Mouse (Mus musculus) bone marrow macrophage, adult 2 months (primary cell): ENCODE results near the gene Nup107. TPM values are rescaled to one million over a fixed set of nuclear protein-coding genes. Genes with fewer than 3 reads are reported as not detected.

Source experiments
- H3K27ac ChIP-seq: 2 replicates; pipeline ENCODE4 v1.5.1; 2012; ENCODE audit warnings: low read depth, low read length; ENCODE audit not compliant: insufficient read depth
- H3K4me1 ChIP-seq: 2 replicates; pipeline ENCODE4 v1.6.1; 2012; ENCODE audit warnings: low read length; ENCODE audit not compliant: control insufficient read depth, insufficient read depth
- H3K4me3 ChIP-seq: 2 replicates; pipeline ENCODE4 v1.5.1; 2012; ENCODE audit warnings: mild to moderate bottlenecking, low read length, moderate library complexity; ENCODE audit not compliant: insufficient read depth
- CTCF ChIP-seq: IDR thresholded peaks from 2 replicates; pipeline ENCODE4 v1.5.1; 2012; ENCODE audit warnings: low read depth, mild to moderate bottlenecking, low read length, moderate library complexity
- POLR2A ChIP-seq: IDR thresholded peaks from 2 replicates; pipeline ENCODE4 v1.6.1; 2012; ENCODE audit warnings: mild to moderate bottlenecking, low read depth, low read length, borderline replicate concordance
- polyA plus RNA-seq: library from polyadenylated mRNA; stranded (reverse); fragments of >200 nt; gene quantifications from 2 replicates; pipeline ENCODE4 v1.2.4, GENCODE M21; 2012; ENCODE audit not compliant: missing spikeins, insufficient read depth, insufficient read length

The Nup107 gene
- polyA plus RNA-seq, 1 experiment = 18.9 TPM

DNA sequence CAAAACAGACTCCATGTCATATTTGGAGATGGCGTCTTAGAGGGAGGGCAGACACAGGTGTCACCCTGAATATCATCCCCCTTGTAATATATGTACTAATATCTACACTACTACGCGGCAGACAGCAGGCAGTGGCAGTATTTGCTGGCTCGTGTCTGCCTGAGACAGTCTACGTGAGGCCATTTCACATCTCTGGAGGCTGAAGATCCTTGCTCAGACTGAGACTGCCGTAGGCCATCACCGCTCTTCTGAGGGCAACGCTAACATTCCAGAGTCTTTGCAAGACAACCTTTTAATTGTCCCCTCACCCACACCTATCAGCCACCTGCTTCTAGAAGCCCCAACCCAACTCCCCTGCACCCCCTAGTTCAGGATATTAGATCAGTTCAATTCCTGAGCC is 79.0 kb downstream of the Nup107 start:
- H3K4me3 ChIP-seq = no peak overlapping the region
- no peak overlapping the region for H3K27ac ChIP-seq
- peaks cover 41% of the 10 kb centered on the region for H3K4me1 ChIP-seq
- no peak for TF ChIP-seq POLR2A
- TF ChIP-seq CTCF = no peak

DNA sequence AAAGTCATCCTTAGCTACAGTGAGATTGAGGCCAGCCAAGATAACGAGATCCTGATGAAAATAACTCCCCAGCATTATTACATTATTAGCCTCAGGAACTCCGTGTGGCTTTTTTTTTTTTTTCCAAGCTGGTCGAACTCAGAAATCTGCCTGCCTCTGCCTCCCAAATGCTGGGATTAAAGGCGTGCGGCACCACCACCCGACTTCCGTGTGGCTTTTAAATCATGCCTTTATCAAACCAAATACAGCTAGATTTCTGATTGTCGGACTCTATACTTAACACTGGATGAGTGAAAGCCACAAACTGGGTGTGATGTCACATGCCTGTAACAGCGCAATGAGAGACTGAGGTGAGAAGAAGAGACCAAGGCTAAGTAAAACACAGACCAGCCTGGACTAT is 79.6 kb downstream of the Nup107 start:
- Histone ChIP-seq H3K4me1 (peaks cover 35% of the 10 kb centered on the region), H3K4me3 (no peak overlapping the region), H3K27ac (no peak overlapping the region)
- TF ChIP-seq POLR2A = no peak
- no peak for TF ChIP-seq CTCF

DNA sequence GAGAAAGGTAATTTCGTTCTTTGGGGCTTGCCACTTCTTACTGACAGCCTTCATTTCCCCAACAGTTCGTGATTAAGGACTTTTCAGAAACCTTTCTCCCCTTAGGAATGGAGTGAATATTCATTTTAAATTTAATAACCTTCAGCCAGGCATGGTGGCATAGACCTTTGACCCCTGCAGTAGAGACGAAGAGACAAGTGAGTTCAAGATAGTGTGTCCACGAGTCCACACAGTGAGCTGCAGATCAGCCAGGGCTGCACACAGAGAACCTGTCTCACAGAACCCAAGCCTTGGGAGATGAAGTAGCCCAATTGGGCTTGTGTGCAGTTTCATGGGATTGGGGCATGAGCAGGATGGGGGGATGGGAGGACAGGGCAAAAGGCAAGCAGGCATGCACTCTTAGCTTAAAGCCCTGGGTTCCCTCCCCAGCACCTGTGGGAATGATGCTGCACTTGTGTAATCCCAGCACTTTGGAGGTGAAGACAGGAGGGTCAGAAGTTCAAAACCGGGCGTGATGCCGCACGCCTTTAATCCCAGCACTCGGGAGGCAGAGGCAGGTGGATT is 80.2 kb downstream of the Nup107 start:
- no peak for TF ChIP-seq POLR2A
- no peak for TF ChIP-seq CTCF
- no peak overlapping the region for H3K27ac ChIP-seq
- H3K4me3 ChIP-seq = no peak overlapping the region
- peaks cover 34% of the 10 kb centered on the region for H3K4me1 ChIP-seq

DNA sequence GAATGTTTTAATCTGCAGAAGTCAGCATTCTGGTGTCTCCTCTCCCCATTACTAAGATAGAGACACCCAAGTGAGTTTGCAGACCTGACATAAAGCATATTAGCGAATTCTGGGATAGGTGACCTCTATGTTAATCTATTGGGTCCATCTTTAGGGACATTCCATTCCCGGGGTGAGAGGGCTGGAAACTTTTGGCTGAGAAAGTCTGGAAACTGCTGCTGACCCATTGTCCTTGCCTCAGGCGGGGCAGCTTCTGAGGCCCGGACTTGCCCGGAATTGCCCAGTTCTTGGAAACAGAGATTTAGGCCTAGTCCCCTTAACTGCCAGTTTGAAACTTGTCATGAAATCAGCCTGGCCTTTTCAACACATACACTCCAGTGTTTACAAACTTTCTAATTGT is 81.1 kb downstream of the Nup107 start:
- H3K4me3 ChIP-seq = peak overlapping the region; percentile 57; the same call in 1 of the 2 replicates
- H3K4me1 ChIP-seq = peaks cover 31% of the 10 kb centered on the region
- H3K27ac ChIP-seq = peak overlapping the region; percentile 73
- no peak for TF ChIP-seq POLR2A
- no peak for TF ChIP-seq CTCF

GRCm38 (mm10) chr10:117710604-117711141 is 81.8 kb downstream of the Nup107 start, which contains the start of gene Mdm2:
Gene Mdm2, minus strand, starts transcription at chr10:117710758.
- peak; percentile 17; the same call in 1 of the 2 replicates for TF ChIP-seq CTCF
- no peak for TF ChIP-seq POLR2A
- peaks cover 26% of the 10 kb centered on the region for H3K4me1 ChIP-seq
- H3K4me3 ChIP-seq = peak within 1 kb of the TSS; percentile 96
- peak within 1 kb of the TSS; percentile 100 for H3K27ac ChIP-seq

GRCm38 (mm10) chr10:117709930-117710603 is 82.4 kb downstream of the Nup107 start:
- Histone ChIP-seq H3K4me3 (peak overlapping the region; percentile 96), H3K4me1 (peaks cover 25% of the 10 kb centered on the region), H3K27ac (peak overlapping the region; percentile 100)
- TF ChIP-seq POLR2A (no peak; the same call in 1 of the 2 replicates), CTCF (no peak)

GRCm38 (mm10) chr10:117709326-117709830 is 83.1 kb downstream of the Nup107 start:
- Histone ChIP-seq H3K4me3 (peak overlapping the region; percentile 96), H3K4me1 (peaks cover 19% of the 10 kb centered on the region), H3K27ac (peak overlapping the region; percentile 100)
- TF ChIP-seq POLR2A (no peak), CTCF (no peak)

DNA sequence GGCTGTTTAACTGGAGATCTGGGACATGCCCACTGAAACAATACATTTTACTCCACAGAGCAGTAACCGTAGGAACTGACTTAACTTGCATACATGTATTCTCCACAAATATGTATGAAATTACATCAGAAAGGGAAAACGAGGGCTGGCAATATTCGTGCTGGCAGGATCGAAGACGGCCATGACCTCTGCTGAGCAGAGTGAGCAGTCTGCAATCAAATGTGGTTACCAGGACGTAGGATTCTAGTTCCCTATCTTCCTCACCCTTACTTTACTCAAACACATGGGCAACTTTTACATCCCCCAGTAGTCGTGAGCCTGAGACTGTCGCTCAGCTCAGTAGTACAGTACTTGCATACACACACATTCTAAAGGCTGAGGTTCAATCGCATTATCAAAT is 83.6 kb downstream of the Nup107 start:
- Histone ChIP-seq H3K27ac (peak overlapping the region; percentile 100), H3K4me3 (peak overlapping the region; percentile 96), H3K4me1 (peaks cover 19% of the 10 kb centered on the region)
- no peak for TF ChIP-seq CTCF
- no peak for TF ChIP-seq POLR2A

DNA sequence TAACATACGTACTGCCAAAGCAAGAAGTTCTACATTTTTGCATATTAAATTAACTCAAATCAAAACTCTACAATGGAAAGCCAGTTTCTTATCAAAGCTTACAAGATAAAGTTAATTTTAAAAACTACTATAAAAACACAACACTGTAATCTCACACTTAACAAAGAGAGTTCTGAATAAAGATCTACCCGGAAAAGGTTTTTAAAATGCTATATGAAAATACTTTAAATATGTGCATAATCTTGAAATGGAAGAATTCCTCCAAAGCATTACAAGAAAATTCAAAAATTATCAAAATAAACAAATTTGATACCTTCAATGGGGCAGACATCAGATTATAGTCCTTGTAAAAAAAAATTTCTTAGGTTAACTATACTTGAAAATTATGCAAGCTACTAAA is 84.1 kb downstream of the Nup107 start:
- TF ChIP-seq CTCF = no peak
- no peak for TF ChIP-seq POLR2A
- Histone ChIP-seq H3K4me3 (peak overlapping the region; percentile 96), H3K4me1 (peaks cover 19% of the 10 kb centered on the region), H3K27ac (no peak overlapping the region)

DNA sequence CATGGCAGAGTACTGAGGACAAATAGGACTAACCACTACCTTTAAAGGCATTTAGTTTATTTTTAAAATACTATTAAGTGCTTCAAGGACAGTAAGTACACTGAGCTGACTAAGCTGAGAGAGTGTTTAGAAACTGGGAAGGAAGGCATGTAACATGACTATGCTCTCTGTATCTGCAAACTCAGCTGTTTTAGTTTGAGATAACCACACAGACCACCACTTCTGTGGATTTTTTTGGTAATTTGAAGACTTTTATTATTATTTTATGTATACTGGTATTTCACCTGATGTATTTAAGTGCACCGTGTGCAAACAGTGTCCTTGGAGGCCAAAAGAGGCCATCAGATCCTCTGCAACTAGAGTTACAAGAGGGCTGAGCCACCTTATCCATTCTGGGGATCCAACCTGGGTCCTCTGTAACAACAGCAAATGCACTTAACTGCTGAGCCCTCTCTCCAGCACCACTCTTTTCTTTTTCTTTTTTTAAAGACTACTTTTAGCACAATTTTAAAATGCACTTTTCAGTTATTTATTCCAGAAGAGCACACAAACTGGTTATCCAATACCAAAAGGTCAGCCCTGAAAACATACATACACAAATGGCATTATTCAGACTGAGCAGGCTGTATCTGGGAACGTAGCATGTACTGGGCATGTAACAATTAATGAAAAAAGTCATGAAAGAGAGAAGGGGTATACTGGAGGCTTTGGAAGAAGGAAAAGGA is 85.2 kb downstream of the Nup107 start:
- no peak for TF ChIP-seq CTCF
- TF ChIP-seq POLR2A = no peak
- Histone ChIP-seq H3K4me3 (peak overlapping the region; percentile 38), H3K4me1 (peaks cover 19% of the 10 kb centered on the region), H3K27ac (0 out of 2 replicates have a peak overlapping the region, but pooled peaks have one; percentile 17)

- H3K4me3 ChIP-seq = peak overlapping the region; percentile 38
- TF ChIP-seq POLR2A (no peak), CTCF (no peak)
These were observed 86.1 kb downstream of the Nup107 start for GRCm38 (mm10) chr10:117706440-117706839.

More at GRCm38 (mm10) chr10:117706440-117706839, 86.1 kb downstream of the Nup107 start:
- Histone ChIP-seq H3K4me1 (peaks cover 14% of the 10 kb centered on the region), H3K27ac (peak overlapping the region; percentile 17; the same call in 1 of the 2 replicates)
